Mouse (Mus musculus) skeletal muscle tissue, adult 2 months (tissue): ENCODE results near the gene Tet2.

Experiments
- DNase-seq: peaks from one replicate; pipeline ENCODE4 v3.0.0-alpha.2; 2012; ENCODE audit warnings: low read depth, low spot score

Tet2 gene

DNA sequence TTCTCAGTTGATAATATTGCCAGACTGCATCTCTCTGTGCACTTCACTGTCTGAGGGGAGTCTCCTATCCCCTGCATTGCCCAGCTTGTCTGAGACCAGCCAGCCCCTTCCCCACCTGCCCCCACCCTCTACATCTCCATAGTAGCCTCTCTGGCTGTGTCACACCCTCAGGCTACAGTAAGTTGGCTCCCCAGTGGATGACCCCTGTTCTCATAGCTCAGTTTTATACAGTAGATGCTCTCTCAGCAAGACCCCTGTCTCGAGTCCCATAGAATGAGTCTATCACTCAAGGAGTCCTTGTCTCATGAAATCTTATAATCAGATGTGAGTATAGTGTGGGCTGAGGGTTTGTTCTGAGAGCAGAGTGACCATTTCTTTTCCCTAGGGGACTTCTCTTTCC lies 85.8 kb downstream of the Tet2 start:
- DNase-seq = no peak

DNA sequence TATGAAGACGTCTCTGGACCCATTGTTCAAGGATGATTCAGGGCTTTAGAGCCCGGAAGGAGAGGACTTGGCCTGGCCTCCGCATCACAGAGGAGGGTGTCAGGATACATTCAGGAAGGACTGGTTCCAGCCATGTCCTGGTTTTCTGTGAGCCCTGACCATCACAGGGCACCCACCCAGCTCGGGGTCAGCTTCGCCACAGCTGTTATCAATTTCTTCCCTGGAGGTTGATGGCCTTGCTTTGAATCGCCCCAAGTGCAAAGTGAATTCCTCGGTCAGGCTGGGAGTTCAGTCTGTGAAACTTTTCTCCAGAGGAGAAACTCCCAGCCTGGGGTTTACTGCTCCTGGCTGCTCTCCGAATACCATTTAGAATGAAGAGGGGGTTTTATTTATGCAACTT lies 91.0 kb downstream of the Tet2 start:
- DNase-seq = no peak

- DNase-seq = no peak
Observed at GRCm38 (mm10) chr3:133436919-133437320, 108.0 kb downstream of the Tet2 start.

DNA sequence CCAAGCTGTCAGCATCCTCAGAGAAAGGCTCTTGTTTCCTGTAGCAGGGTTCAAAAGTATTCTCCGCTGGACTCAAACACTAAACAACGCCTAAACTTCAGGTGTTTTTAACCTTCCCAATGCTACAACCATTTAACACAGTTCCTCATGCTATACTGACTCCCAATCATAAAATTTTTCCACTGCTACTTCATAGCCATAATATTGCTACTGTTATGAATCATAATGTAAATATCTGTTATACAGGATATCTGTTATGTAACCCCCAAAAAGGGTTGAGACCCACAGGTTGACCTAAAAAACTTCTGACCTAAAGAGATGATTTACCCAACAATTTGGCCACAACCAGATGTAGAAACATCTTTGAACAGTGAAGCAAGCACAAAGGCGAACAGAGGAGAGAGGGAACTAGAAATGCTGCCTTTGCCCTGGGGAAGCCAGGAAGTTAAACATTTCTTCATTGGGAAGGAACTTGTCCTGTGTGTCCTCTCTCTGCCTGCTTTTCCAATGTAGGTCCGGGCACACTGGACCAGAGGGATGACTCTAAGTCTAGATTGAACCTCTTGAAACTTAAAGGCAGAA lies 108.6 kb downstream of the Tet2 start:
- DNase-seq = no peak

DNA sequence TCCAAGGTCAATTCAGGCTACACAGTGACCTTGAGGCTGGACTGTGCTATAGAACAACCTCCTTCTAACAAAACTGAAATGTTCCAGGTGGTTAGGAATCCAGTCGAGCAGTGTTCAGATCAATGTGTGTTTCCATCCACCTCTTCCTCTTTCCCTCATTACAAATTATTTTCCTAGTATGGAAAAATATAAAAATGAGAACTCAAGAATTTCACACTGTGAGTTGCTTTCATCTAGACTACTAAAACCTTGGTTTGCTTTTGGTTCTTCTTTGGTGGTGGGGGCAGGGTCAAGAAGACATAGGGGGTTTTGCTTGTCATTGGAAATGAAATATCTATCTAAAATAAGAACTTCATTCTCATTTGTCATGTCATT lies 109.2 kb downstream of the Tet2 start:
- DNase-seq = no peak

GRCm38 (mm10) chr3:133435141-133435773 lies 109.7 kb downstream of the Tet2 start:
- DNase-seq = no peak

GRCm38 (mm10) chr3:133429394-133430173 lies 115.4 kb downstream of the Tet2 start:
- no peak for DNase-seq

DNA sequence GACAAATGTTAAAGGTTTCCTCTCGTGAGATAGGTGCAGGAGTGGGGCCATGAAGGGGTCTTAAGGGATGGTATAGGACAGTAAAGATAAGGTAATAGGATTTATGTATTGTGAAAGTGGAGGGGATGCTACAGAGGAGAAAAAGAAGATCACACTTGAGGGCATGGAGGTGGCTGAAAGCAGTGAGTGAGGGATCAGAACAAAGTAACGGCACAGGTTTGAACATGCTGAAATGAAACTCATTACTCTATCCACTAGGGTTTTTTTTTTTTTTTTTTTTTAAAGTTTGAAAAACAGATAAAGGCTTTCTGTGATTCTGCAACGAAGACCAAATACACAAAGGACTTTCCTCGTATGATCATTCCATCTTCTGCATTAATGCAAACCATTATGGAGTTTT lies 116.9 kb downstream of the Tet2 start:
- DNase-seq = no peak

DNA sequence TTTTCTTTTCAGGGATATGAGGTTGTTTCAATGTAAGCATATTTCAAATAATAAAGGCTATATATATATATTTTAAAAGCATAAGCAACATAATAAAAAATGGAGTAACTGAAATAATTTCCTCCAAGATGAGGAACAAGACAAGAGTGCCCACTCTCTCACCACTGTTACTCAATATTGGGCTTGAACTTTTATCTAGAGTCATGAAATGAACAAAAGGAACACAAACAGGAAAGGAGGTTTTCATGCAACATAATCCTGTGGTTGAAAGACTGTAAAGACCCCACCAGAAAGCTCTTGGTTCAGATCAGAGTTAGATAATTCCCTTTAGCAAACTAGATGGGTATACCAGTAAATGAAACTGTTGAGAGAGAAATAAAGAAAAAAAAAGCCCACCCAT lies 121.9 kb downstream of the Tet2 start:
- no peak for DNase-seq

DNA sequence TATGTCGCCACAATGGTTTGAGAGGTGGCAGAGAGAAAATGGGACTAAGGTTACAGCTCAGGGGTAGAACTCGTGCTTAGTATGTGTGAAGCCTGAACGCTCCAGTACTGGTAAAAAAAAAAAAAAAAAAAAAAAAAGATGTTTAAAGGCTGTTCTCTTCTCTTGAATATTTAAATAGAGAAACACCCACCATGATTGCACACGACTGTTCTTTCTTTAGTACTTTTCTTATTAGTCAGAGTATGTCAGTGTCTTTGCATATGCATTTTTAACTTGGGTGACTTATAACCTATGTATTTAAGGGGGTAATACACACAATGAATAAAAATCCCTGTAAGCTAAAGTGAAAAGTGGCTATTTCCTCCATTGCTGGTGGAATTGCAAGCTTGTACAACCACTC lies 130.2 kb downstream of the Tet2 start:
- DNase-seq = no peak
